Mouse (Mus musculus): ENCODE data around the gene Atp1a3.
A peak's percentile ranks its signal among the peaks of the same experiment; 100 is the strongest.

Gene Atp1a3

DNA sequence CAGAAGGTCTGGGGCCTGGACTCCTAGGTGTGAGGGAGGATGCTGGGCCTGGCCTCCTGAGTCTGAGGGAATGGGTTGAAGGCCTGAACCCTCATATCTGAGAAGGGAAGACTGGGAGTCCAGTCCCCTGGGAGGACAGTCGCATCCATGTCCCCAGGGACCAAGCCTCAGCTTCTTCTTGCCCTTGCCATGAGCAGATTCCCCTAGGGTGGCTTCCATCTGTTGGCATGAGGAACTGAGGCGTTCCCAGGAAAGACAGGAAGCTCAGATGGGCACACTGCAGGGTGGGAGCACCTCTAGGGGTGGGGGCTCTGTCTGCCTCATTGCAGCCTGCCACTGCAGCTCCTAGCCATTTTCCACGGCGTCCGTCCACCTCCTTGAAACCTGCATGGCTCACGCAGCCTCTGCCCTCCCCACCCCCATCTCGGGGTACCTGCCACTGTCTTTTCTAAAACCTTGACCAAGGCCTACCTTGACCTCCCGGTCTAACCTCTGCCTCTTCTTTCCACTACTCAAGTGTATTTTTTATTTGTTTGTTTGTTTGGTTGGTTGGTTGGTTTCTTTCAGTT, 1.9 kb downstream of the Atp1a3 start:
- no peak for DNase-seq (ENCODE audit: low spot score in 2 of 2)

DNA sequence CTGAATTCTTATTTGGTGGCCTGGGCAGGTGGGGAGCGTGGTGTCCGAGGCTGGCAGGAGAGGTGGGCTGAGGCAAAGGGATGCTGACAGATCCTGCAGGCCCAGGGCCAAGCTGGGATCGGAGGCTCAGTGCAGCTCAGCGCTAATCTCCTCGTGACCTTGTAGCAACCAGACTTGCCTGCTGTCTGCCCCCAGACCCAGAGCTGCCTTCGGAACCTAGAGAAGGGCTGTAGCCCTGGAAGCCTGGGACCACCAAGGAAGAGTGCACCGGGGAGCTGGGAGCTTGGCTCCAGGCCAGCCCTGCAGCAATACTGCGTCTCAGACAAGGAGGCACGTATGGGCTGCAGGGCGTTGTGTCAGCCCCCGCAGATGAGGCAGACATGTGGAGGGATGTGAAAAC, 2.5 kb downstream of the Atp1a3 start:
- DNase-seq (ENCODE audit: low spot score in 2 of 2) = no peak

GRCm38 (mm10) chr7:25000711-25001110, 5.0 kb downstream of the Atp1a3 start:
- no peak for DNase-seq (ENCODE audit: low spot score in 2 of 2)

- no peak for DNase-seq (ENCODE audit: low spot score in 2 of 2)
Measured at GRCm38 (mm10) chr7:25000211-25000610, 5.5 kb downstream of the Atp1a3 start.

DNA sequence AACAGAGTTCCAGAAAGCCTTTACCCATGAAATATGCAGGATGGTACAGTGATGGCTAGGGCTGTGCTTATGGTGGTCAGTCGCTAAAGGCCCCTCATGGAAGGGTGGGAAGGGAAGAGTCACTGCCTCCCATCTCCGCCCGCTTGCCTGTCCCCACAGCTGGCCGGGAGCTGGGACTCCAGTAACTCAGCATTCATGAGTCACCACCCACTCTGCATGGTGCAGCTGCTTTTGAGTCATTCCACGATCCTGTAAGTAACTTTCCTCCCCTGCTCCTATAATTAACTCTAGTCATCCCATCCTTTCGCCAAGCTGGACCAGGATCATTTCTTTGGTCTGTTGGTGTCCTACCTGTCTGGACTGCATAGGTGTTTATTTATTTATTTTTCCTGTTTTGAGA, 12.7 kb downstream of the Atp1a3 start:
- peak in 1 of 2 experiments; percentile 67 for DNase-seq (ENCODE audit: low spot score in 2 of 2)

DNA sequence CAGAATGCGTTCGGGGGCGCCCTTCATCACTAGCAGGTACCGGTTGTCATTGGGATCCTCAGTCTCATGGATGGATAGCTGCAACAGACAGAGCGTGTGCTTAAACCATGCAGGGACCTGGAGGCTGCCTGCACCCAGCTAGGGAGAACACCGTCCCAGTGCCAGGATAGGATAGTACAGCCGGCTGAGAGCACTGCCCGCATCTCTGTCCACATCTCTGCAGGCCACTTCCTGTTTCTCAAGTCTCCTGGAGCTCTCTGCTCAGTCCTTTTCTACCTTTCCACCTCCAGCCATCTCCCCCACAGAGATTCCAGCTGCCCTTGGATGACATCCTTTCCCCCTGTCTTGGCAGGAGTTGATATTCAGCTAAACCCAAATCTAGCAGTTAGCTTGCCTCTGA, 15.3 kb downstream of the Atp1a3 start:
- DNase-seq (ENCODE audit: low spot score in 2 of 2) = no peak

- DNase-seq (ENCODE audit: low spot score in 2 of 2) = no peak
Measured at GRCm38 (mm10) chr7:24987941-24988340, 17.8 kb downstream of the Atp1a3 start.

DNA sequence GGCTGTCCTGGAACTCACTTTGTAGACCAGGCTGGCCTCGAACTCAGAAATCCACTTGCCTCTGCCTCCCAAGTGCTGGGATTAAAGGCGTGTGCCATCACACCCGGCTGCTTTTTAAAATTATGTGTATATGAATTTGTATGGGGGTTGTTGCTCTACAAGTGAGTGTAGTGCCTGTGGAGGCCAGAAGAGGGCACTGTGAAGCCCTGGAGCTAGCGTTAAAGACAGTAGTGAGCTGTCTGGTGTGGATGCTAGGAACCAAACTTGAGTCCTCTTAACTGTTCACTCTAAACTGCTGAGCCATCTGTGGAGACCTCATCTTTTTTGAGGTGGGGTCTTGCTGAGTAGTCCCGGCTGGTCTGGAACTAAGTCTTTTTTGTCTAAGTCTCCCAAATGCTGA, 20.0 kb downstream of the Atp1a3 start:
- DNase-seq (ENCODE audit: low spot score in 2 of 2) = no peak

DNA sequence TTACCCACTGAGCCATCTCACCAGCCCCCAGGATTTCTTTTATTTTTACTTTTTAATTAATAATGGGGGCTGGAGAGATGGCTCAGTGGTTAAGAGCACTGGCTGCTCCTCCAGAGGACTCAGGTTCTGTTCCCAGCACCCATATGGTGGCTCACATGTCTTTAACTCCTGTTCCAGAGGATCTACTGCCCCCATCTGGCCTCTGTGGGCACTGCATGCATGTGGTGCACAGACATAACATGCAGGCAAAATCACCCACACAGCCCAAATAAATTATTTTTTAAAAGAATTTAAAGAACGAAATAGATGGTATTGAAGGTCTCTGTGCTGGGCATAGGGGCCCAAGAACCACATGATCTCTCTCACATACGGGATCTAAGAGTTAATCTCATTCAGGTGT, 21.5 kb downstream of the Atp1a3 start:
- DNase-seq (ENCODE audit: low spot score in 2 of 2) = no peak

GRCm38 (mm10) chr7:24983396-24983795, 22.4 kb downstream of the Atp1a3 start:
- no peak for DNase-seq (ENCODE audit: low spot score in 2 of 2)

- DNase-seq (ENCODE audit: low spot score in 2 of 2) = no peak
Measured at GRCm38 (mm10) chr7:24980439-24980838, 25.3 kb downstream of the Atp1a3 start.

DNA sequence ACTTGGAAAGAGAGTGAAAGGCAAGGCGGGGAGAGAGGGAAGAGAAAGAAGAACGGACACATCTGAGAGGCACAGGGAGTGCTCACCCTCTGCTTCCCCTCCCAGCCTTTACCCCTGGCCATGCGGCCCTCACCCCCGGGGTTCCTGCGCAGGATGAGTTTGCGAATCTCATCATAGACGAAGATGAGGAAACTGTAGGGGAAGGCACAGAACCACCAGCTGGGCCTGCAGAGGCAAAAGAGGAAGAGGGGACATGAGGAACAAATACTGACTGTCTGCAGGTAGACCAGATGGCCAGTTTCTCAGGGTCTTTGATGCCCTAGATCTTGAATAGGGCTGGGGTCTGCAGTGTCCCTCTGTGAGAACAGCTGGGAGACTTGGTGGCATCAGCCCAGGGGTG, 27.0 kb downstream of the Atp1a3 start:
- no peak for DNase-seq (ENCODE audit: low spot score in 2 of 2)

GRCm38 (mm10) chr7:24974893-24975595, 30.7 kb downstream of the Atp1a3 start:
- no peak for DNase-seq (ENCODE audit: low spot score in 2 of 2)

DNA sequence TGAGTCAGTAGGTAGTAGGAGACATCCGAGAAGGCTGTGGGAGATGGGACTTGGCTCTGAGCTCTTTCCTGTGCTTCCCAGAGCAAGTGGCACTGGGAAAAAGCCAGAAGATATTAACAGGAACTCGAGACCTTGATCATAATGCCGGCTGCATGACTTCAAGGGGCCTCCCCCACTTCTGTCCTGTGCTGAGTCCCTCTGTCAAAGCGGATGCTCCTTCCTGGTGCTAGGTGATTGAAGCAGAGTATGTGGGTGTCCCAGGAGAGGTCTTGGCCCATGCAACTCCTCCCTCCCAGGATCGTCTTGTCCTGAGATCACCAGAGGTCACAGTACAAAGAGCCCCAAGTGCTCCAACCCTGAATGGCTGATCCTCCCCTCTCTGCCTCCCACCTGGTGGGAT, 31.9 kb downstream of the Atp1a3 start:
- DNase-seq (ENCODE audit: low spot score in 2 of 2) = no peak

GRCm38 (mm10) chr7:24973208-24973607, 32.5 kb downstream of the Atp1a3 start:
- DNase-seq (ENCODE audit: low spot score in 2 of 2) = no peak

DNA sequence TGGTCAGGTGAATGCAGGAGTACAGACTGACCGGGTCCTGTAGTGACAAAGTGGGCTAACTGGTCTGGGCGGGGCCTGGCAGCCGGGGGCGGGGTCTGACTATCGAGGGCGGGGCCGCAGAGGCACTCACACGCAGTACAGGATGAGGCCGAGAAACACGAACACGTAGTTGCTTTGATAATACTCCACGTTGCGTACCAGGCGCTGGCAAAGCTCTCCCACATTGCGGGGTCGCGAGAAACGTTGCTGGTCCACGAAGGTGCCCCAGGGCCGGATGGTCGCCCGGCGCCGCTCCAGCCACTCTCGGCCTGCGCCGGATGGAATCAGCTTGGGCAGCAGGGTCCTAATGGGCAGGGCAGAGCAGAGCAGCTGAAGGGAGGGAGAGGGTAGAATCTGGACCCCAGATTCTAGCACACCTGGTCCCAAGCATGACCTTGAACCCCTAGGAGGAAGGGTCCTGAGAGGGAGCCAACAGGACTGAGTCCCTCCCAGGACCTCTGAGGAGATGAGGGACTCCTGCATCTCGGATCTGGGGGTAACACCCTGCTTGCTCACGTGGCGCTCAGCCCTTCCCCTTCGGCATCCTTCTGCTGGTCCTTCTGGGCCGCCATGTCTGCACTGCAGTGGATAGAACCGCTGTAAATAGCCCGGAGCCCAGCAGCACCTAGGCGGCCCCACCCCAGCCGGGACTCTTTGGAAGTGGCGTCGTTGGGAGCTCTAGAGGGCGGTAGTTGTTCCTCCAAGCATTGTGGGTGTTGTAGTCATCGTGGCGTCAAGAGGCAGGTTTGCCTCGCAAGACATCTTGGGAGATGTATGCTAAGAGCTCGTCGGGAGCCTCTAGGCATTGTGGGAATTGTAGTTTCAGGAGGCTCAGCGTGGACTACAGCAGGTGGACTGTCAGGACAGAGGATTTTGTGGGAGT, 33.5 kb downstream of the Atp1a3 start, which contains the start of gene Rabac1:
Gene Rabac1, minus strand, starts transcription at position 783 of the 922 bp plus-strand sequence.
- DNase-seq (ENCODE audit: low spot score in 2 of 2) = peak; percentile 92 to 97

- DNase-seq (ENCODE audit: low spot score in 2 of 2) = no peak
Measured at GRCm38 (mm10) chr7:24971261-24971971, 34.3 kb downstream of the Atp1a3 start.

- DNase-seq (ENCODE audit: low spot score in 2 of 2) = no peak
Measured at GRCm38 (mm10) chr7:24970341-24970740, 35.4 kb downstream of the Atp1a3 start.

GRCm38 (mm10) chr7:24969805-24970204, 36.0 kb downstream of the Atp1a3 start:
- DNase-seq (ENCODE audit: low spot score in 2 of 2) = no peak

DNA sequence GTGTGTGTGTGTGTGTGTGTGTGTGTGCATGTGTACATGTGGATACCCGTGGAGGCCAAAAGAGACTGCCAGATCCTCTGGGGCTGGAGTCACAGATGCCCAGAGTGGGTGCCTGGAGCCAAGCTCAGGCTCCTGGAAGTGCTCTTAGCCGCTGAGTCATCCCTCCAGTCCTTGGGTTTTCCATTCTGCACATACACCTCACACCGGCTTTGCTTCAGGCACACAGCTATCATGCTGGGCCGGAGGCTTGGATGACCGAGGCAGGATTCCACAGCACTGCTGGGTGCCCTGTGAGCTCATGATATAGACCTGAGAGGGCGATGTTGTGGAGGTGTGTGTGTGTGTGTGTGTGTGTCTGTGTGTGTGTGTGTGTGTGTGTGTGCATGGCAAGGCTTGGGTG, 37.3 kb downstream of the Atp1a3 start:
- no peak for DNase-seq (ENCODE audit: low spot score in 2 of 2)

DNA sequence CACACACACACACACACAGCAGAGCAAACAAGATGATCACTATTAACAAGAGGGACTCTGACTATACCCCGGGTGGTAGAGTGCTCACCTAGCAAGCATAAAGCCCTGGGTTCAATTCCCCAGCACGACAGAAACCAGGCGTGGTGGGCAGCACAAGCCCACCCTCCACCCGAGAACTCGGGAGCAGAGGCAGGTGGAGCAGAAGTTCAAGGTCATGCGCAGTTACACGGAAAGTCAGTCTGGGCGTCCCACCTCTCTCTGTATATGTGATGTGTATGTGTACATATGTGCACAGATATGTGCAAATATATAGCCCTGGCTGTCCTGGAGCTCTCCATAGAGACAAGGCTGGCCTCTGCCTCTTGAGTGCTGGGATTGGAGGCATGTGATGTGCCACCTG, 37.8 kb downstream of the Atp1a3 start:
- DNase-seq (ENCODE audit: low spot score in 2 of 2) = no peak
